Mouse (Mus musculus) embryo, embryonic 10.5 days (tissue): Measurements from ENCODE around the gene Bcas3.

Source experiments
- DNase-seq: peaks from one replicate; pipeline ENCODE4 v3.0.0-alpha.2; 2015; ENCODE audit warnings: low spot score

The Bcas3 gene

DNA sequence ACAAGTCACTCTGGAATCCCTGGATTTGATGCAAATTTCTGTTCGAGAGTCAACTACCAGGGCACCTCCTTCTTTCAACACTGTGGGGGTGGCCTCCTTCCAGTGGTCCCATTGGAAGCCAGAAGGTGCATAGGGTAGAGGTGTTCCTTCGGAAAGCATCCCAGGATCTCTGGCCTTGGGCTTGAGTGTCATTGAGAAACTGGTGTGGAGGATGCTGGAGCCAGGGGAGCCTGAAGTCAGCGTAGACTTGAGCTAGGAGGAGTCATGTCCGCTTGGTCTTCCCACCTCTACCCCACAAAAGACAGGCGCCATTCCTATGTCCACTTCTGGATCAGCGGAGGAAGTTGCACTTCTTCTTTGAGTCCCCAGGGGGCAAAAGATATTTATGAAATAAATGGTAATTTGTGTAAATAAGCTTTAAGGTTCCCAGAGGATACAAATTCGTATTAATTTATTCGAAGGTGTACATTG, 488.3 kb downstream of the Bcas3 start:
- DNase-seq, result peak; percentile 67

DNA sequence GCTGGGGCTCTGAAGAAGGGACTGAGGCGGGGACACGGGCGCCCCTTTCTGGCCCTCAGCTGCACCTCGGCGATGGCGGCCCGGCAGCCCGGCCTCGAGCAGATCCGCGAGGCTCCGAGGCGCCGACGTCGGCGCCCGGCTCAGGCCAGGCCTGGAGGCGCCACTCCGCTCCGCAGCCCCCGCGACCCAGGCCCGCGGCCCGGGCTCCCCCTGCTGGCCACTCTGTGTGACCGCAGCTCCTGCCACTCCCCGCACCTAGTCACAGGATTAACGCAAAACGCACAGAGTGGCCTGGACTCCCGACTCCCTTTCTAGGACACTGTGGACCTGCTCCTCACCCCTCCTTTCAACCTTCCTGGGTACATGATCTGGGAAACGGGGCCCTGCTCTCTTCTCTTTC, 489.0 kb downstream of the Bcas3 start:
- peak; percentile 85 for DNase-seq

DNA sequence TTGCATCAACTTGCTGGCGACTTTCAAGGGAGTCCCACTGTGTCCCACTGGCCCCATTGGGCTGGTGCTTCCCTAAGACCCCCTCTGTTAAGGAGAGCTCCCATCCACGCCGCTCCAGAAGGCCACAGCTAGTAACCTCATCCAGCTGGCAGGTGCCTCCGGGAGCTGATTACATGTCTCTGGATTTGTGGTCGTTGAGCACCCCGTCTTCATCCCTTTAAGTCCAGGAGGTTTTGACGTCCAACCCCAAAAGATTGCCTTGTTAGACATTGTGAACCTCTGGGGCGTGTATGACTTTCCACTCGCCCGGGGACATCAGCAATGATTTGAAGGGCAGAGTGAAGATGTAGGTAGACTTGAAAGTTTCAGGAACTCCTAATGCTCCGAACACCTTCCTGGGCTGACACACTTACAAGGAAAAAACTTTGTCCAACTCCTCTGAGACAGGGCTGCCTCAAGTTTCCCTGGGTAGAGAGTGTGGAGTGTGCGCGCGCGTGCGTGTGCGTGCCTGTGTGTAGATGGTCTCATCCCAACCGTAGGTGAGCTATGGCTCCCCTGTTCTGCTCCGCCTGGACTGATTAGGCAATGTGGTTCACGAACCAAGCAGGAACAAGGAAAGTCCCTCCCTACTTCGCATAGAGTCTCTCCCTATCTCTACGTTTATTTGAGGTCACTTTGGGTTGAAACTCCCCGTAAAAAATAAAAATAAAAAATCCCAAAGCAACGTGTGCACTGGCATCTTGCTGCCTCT, 489.8 kb downstream of the Bcas3 start:
- DNase-seq, result no peak

DNA sequence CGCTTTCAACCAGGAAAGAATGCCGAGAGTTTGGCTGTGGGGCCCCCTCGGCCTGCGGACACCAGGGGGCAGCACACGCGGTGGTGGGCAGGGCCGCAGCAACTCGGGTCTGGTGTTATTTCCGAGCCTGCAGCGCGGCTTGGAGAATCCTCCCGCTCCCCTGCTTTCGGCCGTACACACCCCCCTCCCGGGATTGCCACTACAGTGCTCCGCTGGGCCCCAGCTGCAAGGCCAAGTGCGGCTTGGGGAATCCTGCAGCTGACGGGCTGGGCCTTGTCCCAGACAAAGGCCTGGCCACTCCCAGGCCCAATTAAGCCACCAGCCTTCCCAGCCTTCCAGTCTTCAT, 490.4 kb downstream of the Bcas3 start:
- peak; percentile 88 for DNase-seq

DNA sequence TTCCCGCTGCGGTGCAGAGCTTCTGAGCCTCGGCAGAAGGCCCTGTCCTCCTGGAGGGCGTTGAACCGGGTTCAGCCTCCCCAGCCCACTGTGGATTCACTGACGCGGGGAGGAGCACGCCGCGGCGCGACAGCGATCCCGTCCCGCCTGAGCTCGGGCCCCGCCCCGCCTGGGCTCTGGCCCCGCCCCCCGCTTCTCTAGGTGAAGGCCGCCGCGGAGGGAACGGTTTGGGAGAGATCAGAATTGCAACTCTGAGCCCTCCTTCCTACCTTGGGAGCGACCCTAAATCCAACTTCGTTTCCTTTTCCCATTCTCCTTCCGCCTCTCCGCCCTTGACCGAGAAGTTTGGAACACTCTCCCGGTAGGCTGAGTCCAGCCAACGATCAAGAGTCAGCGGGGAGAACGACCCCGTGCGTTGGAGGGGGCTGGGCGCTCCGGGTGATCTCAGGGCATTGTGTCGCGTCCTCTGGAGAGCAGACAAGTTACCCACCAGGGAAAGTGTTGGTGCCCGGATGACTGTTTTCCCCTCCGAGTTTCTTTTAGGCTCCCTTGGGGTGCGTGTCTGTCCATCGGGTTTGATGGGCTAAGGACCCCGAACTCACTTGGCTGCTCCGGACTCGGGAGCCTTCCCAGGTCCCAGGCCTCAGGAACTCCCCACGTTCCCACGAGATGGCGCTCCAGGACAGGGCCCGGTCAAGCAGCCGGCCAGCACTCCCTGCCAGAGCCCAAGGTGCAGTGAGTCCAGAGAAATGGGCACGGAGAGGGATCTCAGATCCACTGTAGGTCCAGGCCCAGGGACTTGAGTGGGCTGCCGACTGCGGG, 491.4 kb downstream of the Bcas3 start:
- DNase-seq, result peak; percentile 94

DNA sequence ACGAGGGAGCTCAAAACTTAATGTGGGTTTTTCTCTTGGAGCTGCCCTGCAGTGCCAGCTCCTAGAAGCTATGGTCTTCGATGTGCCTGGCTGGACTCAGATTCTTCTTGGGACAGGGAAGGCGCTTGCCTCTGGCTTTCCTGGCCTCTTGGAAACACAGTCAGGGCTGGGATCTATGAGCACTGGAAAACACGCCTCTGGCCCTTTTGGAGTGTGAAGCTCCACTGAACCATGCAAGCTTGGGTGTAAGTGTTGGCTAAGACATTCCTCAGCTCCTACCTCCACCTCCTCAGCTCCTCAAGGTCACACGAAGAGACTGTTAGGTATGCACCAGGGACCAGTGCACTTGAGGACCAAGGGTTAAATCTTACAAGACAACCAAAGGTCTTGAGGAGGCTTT, 492.0 kb downstream of the Bcas3 start:
- no peak for DNase-seq

DNA sequence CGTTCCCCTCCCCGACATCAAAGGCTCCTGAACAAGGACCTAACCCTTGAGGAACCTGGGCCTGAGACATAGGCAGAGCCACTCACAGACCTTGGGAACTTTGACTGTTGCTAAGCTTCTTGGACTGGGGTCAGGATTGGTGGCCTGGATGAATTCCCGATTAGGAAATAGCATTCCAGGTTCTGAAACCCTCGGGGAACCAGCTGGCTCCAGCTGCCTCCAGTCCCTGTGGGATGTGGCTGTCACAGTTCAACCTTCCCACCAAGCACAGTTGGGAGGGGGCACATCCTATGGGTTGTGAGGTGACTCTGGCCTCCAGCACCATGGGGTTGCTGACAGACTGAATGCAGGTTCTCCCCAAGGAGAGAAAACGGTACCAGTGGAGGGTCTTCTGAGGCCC, 493.0 kb downstream of the Bcas3 start:
- no peak for DNase-seq

DNA sequence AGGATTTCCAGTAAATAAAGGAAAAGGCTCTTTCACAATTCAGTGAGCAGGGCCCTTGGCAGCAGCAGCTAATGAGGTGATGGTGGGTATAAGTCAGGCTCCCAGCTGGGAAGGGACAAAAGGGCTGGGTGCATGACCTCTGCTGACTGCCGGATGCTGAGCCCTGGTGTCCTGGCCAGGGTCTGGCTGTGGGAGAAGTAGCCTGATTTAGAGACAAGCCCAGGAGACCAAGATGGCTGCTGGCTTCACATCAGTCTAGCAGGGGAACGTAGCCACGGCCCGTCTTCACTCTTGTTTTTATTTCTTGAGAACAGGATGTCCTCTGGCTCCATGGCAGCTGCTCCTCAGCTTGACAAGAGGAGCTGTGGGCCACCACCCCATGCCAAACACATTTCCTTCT, 493.5 kb downstream of the Bcas3 start:
- no peak for DNase-seq

DNA sequence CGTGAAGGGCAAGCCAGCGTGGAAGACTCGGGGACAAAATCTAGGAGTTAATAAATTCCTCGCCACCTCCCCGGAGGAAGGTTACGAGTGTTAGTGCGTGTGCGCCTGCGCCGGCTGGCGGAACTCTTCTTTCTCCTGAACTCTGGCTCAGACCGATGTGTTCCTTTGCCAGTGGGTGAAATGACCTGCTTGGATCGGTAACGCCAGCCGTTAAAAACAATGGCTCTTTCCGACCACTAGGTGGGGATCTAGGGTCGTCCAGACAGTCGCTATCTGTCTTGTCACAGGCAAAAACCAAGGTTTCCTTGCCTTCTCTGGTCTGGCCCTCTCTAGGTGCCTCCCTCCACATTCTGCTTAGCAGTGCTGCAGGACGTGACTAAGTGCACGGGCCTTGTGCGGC, 496.1 kb downstream of the Bcas3 start:
- peak; percentile 93 for DNase-seq

DNA sequence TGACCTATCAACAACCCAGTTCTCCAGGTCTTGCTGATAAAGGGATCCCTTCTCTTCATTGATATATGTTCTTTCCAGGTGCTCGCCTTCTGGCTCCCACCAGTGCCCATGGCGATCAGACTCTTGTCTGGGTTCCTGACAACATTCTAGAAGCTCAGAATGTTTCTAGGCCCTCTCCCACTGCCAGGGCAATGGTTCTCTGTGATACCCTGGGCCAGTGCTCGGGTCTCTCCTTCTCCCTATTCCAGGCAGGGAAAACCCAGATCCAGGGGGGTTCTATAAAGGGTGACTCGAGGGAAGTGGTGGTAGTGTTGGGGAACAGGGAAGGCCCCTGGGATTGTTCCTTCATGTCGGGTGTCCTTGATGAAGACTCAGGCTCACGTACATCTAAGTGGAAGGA, 497.3 kb downstream of the Bcas3 start, which contains the start of gene Gm11444:
Gene Gm11444 (minus strand): TSS at position 101 of the 400 bp plus-strand sequence.
- DNase-seq, result no peak

DNA sequence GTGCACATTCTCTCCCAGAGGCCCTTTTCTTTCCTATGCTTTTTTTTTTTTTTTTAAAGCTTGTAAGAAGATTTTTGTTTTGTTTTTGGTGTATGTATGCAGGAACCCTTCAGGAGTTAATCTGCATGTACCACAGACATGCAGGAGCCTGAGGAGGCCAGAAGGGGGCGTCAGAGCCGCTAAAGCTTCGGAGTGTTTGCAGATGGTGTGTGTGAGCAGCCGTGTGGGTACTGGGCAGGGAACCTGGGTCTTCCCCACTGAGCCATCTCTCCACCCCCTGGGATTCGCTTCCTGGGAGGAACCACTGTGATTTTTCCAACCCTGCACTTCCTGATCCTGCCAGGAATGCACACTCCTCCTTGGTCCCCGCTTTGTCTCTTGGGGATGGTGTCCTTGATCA, 497.8 kb downstream of the Bcas3 start:
- DNase-seq, result peak; percentile 52

DNA sequence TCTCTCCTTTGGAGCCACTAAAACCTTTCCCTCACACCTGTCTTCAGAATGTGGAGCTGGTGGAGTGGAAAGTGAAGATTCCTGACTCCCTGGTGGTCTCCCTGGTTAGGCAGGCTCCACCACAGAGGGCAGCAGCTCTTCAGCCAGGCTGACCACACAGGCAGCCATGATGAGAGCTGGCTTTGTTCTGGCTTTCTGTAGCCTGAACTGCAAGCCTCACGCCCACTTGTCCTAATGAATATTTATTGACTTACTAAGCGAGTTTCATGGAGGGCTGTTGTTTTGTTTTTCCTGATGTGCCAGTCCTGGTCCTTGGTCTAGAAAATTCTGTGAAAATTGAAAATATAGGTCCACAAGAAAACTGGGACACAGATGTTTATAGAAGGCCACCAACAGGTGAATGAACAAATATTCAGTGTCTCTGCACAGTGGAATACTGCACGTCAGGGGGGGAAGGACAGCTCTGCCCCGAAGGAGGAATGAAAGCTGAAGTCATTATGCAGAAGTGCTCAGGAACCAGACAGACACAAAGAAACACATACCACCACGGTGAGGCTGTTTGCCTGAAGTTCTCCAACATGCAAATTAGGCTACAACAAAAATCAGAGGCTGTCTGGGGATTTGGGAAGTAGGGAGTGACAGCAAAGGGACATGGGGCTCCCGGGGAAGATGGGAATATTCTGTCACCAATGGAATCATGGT, 505.2 kb downstream of the Bcas3 start:
- DNase-seq, result peak; percentile 76

DNA sequence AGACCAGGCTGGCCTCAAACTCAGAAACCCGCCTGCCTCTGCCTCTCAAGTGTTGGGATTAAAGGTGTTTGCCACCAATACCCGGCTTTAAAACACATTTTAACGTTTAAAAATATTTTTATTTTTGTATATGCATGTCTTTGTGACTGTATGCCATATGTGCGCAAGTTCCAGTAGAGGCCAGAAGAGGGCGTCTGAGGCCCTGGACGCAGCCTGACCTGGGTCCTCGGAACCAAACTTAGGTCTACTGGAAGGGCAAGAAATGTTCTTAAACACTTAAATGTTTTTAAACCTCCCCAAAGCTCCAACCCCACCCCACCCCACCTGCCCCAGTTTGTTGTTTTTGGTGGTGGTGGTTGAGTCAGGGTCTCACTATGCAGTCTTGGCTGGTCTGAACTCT, 511.4 kb downstream of the Bcas3 start:
- no peak for DNase-seq
